Mouse (Mus musculus) layer of hippocampus, postnatal 10 days (tissue): ENCODE measurements at regions not wholly inside any gene's neighbourhood (a gene's known extent, or its start where the extent isn't known, plus 50 kb on each side); places are given as distances from the start of the nearest gene placed in this dataset.

Source experiments
- DNase-seq, 2 experiments: peaks; one replicate each; pipeline ENCODE4 v3.0.0; 2021; ENCODE audit warnings: low spot score in 2 of 2

DNA sequence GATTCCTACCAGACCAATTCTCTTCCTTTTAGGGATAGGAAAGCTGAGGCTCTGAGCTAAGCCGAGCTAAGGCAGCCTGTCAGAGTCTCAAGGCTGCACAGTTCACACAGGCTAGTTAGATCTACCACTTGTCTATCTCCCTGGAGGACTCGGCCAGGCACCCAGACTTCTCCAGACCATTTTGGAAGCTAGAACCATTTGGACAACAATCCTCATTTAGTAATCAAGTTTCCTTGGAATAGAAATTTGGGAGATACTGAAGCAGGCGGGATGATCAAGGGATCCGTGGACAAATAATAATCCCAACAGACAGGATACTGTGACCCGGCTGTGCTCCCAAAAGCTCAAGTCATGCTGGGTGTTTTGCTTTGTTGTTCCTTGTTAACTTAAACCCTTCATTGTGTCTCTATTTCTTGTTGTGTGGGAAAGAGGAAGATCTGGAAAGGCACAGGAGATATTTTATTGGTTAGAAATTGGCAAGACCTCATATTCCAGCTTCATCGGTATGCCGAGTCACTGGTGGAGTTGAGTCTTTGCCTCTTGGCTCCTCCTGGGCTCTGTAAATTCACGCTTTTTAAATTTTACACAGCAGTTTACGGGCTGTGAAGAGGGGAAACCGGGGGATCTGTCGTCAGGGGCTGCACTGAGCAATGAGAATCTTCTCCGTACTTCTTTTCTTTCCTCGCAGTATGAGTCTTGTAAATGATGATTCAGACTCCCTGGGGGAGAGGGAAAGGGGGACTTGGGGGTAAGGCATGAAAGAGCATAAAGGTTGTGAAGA, 444.2 kb upstream of the Tnp1 start:
- DNase-seq, result no peak

DNA sequence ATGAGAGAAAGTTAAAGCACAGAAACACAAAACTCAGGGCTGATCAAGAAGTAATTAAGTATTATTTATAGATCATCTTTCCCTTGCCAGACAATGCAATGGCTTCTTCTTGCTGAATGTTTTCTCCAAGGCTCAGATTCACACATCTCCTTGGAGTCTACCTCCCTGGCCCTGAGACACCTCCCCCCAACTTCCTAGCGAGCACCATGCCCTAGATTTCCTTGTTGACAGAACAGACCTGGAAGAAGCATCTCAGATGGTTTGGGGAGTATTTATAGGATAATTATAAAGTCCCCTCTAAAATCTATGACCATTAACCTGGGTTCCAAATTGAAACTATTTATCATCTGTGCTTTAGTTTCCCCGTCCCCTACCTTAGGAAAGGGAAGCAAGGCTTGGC, 441.6 kb upstream of the Tnp1 start:
- DNase-seq, result no peak

- no peak for DNase-seq
These were observed 440.8 kb upstream of the Tnp1 start for GRCm38 (mm10) chr1:73456359-73457062.

DNA sequence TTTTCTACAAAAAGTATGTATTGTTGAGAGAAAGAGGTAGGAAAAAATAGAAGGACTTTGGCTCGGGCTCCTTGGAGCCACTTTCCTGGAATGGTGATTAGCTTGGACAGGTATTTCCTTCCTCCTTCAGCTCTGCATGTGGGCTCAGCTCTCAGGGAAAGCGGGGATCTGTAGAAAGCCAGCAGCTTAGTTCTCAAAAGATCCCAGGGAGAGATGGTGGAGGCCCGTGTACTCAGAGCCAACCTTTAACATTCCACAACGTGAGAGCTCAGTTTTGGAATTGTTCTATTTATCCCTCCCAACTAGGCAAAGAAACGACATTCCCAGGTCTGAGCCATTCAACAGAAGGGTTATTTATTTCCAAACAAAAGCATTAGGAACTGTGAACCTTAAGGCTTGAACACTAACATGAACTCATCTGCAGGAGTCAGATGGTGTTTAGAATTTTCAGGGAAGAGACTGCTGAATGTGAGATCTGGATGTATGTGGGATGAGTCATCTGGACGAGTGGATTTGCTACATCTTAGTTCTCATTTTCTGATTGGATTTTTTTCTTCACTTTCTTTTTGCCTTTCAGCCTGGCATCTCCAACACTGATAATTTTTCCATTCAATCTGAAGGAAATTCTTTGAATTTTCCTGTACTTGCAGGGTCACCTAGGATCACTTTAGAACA, 428.6 kb upstream of the Tnp1 start:
- no peak for DNase-seq

GRCm38 (mm10) chr1:73438385-73438784, 422.7 kb upstream of the Tnp1 start:
- no peak for DNase-seq

- no peak for DNase-seq
These were observed 412.4 kb upstream of the Tnp1 start for GRCm38 (mm10) chr1:73428101-73428500.

GRCm38 (mm10) chr1:73425049-73425448, 409.3 kb upstream of the Tnp1 start:
- DNase-seq, result no peak

- DNase-seq, result peak; percentile 9 to 23
These were observed 402.5 kb upstream of the Tnp1 start for GRCm38 (mm10) chr1:73418196-73418595.

DNA sequence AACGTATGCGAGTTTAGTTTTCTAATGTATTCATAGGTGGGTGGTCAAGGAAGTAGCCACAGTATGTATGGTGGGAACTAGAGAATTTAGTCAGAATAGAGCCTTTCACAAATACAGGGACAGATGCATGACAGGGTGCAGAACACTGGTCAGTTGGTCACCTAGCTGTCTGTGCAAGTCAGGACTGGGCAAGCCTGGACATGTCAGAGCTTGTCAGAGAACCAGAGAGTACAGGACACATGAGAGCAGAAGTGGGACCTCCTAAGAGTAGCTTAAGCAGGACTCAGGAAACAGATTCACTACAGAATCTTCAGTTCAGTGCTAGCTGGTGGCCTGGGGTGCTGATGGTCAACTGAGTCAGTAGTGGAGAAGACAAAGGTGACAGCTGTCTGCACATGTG, 395.7 kb upstream of the Tnp1 start:
- DNase-seq, result no peak

DNA sequence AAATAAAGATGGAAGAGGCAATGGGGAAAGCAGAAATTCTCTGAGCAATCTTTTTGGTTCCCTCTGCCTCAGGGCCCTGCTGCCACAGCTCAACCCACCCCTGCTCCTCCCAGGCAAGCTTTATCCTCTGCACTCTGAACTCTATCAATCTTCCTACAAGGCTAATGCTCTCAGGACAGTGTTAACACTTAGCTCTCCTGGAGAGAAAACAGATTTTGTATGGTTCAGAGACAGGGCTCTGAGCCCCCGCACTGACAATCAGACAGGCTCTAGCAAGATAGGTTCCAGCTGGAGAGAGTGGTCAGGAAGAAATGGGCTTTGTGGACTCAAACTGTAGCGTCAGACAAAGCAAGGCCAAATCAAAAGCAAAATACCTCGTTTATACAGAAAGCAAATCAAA, 383.5 kb upstream of the Tnp1 start:
- no peak for DNase-seq

DNA sequence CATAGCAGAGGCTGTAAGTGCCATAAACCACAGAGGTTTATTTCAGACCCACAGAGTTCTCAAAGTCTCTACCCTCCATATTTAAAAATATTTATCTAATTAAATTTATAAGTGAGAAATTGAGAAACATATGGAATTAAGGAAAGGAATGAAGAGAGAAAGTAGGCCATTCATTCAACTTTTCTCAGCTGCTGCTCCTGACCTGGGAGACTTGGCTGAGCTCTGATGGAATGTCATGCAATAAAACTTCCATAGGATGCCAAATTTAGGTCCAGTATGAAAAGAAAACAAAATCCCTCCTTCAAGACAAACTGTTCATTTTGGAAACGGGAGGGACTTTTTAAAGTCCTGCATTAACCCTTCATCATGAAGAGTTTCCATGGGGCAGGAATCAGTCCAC, 379.3 kb upstream of the Tnp1 start:
- no peak for DNase-seq

DNA sequence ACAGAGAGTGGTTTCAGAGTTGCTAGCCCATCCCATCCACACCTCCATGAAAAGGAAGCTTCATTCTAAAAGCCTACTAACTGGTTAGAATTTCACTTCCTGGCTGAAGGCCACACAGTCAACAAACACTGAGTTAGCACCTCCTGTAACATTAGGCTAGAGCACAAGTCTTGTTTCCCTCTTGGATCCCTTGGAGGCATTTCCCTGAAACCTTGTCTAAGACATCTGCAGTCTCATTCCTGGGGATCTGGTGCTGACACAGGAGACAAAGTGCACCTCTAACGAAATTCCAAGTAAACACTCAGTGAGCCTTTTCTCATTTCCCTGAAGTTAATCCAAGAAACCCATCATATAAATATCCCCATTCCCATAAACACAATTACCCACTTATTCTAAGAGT, 378.8 kb upstream of the Tnp1 start:
- DNase-seq, result no peak

GRCm38 (mm10) chr1:73392077-73392476, 376.4 kb upstream of the Tnp1 start:
- no peak for DNase-seq

GRCm38 (mm10) chr1:73389976-73390375, 374.3 kb upstream of the Tnp1 start:
- DNase-seq, result no peak

DNA sequence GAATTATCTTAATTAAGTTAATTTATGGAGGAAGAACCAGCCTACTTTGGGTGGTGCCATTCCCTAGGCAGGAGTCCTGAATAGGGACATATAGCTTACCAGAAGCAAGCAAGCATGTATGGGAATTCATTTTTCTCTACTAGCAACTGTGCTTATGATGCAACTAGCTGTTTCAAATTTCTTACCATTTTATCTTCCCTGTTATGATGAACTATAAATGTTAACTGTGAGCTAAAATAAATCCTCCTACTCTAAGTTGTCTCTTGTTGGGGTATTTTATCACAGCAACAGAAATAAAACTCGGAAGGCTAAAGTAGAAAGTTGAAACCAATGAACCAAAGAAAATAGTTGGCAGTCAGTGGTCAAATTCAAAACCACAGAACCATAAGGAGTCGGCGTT, 373.5 kb upstream of the Tnp1 start:
- DNase-seq, result no peak

- no peak for DNase-seq
These were observed 365.9 kb upstream of the Tnp1 start for GRCm38 (mm10) chr1:73381578-73381977.

GRCm38 (mm10) chr1:73374531-73375375, 359.0 kb upstream of the Tnp1 start:
- DNase-seq, result no peak

- no peak for DNase-seq
These were observed 352.5 kb upstream of the Tnp1 start for GRCm38 (mm10) chr1:73368222-73368621.

GRCm38 (mm10) chr1:73365842-73366241, 350.1 kb upstream of the Tnp1 start:
- DNase-seq, result no peak

- no peak for DNase-seq
These were observed 348.6 kb upstream of the Tnp1 start for GRCm38 (mm10) chr1:73364300-73364683.

GRCm38 (mm10) chr1:73363549-73364299, 348.0 kb upstream of the Tnp1 start:
- peak; percentile 12 to 18 for DNase-seq
